Mouse (Mus musculus): ENCODE results near the gene Hist1h4j. TPM values are rescaled to one million over a fixed set of nuclear protein-coding genes. Genes with fewer than 3 reads are reported as not detected.
A peak's percentile ranks its signal among the peaks of the same experiment; 100 is the strongest.
"Not testable (repeated sequence)": the region's sequence is repeated elsewhere in the genome, so short reads cannot be mapped to it uniquely, and the experiment has no call there.

Hist1h4j gene
- polyA plus RNA-seq, 1 experiment from 2014 or later = 0.67 TPM

DNA sequence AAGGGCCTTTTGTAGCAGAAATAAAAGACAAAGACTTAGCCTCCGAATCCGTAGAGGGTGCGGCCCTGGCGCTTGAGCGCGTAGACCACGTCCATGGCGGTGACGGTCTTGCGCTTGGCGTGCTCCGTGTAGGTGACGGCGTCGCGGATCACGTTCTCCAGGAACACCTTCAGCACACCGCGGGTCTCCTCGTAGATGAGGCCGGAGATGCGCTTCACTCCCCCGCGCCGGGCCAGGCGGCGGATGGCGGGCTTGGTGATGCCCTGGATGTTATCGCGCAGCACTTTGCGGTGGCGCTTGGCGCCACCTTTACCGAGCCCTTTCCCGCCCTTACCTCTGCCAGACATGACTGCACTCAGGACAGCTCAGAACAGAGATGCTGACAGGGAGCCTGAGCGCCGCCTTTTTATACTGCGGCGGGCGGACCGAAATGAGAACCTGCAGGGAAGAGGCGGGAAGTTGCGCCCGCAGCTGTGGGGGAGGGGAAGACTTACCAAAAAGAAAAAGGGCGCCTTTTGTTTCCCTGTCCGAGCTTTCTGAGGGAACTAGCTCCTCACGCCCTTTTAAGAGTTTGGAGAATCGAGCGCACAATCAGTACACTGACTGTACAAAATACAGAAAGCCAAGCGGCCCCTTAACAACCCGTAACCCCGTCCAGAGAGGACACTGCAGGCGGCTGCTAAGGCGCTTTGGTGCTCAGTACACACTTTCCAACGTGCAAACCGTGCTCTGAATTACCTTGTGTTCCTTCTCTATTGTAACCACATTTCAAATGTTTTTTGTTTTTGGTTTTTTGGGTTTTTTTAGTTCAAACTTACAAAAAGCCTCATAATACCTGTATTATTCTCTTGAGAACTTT is 15.5 kb downstream of the Hist1h4j start, which contains the start of gene Hist1h4k:
Gene Hist1h4k, minus strand, starts transcription at position 347 of the 859 bp plus-strand sequence.
- H3K4me2 ChIP-seq (ENCODE audit: low read depth, low read length) = peak within 1 kb of the TSS; percentile 74
- not testable (repeated sequence) for H3K9me3 ChIP-seq (replicated peaks; ENCODE audit: control insufficient read depth, low read length); H3K36me3 ChIP-seq (ENCODE audit: control insufficient read depth, insufficient read depth); H3K27me3 ChIP-seq (ENCODE audit: control insufficient read depth, insufficient read depth, low read length)
- peak; percentile 77 for ATAC-seq (replicated peaks; ENCODE audit: extremely low read depth, insufficient read depth, low FRiP score)
- peak within 1 kb of the TSS; percentile 54 for H3K4me3 ChIP-seq (ENCODE audit: low read length)
- WGBS = under 1% methylated on average over 40 of the region's 56 CpGs
- peaks cover 17% of the 10 kb centered on the region for H3K4me1 ChIP-seq (ENCODE audit: control insufficient read depth, insufficient read depth, low read length)
- H3K9ac ChIP-seq (ENCODE audit: low read length) = peak within 1 kb of the TSS; percentile 72
- H3K27ac ChIP-seq (ENCODE audit: low read length) = peak within 1 kb of the TSS; percentile 85

DNA sequence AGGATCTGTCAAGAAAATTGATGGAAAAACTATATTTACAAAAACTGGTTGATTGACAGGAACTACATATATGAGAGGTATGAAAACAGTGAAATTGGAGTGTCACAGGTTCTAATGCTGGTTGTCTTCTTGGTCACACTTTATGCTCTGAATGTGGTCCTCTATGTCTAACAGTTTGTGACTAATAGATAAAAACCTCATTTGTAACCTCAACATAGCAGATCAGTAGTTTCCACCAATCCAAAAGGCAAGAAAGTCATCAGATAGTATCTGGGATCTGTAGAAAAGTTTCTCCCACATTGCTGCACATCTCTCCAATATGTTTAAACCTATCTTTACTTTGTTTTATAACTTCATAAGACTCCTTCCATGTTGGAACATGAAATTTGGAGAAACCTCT is 16.6 kb downstream of the Hist1h4j start:
- Histone ChIP-seq H3K4me2 (ENCODE audit: low read depth, low read length) (no peak overlapping the region), H3K36me3 (ENCODE audit: control insufficient read depth, insufficient read depth) (no peaks in the 10 kb centered on the region)

DNA sequence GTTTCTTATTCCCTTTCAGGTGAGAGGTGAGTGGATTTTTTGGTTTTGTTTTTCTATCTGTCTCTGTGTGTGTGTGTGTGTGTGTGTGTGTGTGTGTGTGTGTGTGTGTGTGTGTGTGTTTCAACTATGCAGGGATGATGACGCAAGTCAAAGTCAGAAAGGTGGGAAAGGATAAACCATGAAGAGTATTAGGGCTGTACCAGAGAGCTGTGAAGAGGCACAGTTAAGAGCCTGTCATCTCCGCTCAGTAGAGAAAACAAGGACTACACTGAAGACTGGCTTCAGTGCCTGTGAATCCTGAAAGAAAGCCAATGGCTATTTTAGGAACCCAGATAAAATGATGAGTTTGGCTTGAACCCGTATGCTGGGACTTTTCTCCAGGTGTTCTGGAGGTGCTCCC is 17.0 kb downstream of the Hist1h4j start:
- H3K36me3 ChIP-seq (ENCODE audit: control insufficient read depth, insufficient read depth) = no peaks in the 10 kb centered on the region
- no peak overlapping the region for H3K4me3 ChIP-seq (ENCODE audit: low read length)
- no peaks in the 10 kb centered on the region for H3K9me3 ChIP-seq (replicated peaks; ENCODE audit: control insufficient read depth, low read length)
- 40% methylated on average over 3 of the region's 3 CpGs for WGBS
- H3K27me3 ChIP-seq (ENCODE audit: control insufficient read depth, insufficient read depth, low read length) = no peaks in the 10 kb centered on the region
- peak overlapping the region; percentile 71; the same call in 1 of the 2 replicates for H3K4me2 ChIP-seq (ENCODE audit: low read depth, low read length)
- no peak for ATAC-seq (replicated peaks; ENCODE audit: extremely low read depth, insufficient read depth, low FRiP score)
- peaks cover 17% of the 10 kb centered on the region for H3K4me1 ChIP-seq (ENCODE audit: control insufficient read depth, insufficient read depth, low read length)
- peak overlapping the region; percentile 41 for H3K27ac ChIP-seq (ENCODE audit: low read length)
- H3K9ac ChIP-seq (ENCODE audit: low read length) = no peak overlapping the region; the same call in 1 of the 2 replicates

More for the DNA sequence above, 16.6 kb downstream of the Hist1h4j start:
- no peak for ATAC-seq (replicated peaks; ENCODE audit: extremely low read depth, insufficient read depth, low FRiP score)
- H3K4me1 ChIP-seq (ENCODE audit: control insufficient read depth, insufficient read depth, low read length) = peaks cover 17% of the 10 kb centered on the region
- H3K9ac ChIP-seq (ENCODE audit: low read length) = peak overlapping the region; percentile 29; the same call in 1 of the 2 replicates
- H3K27me3 ChIP-seq (ENCODE audit: control insufficient read depth, insufficient read depth, low read length) = no peaks in the 10 kb centered on the region
- H3K4me3 ChIP-seq (ENCODE audit: low read length) = no peak overlapping the region
- H3K27ac ChIP-seq (ENCODE audit: low read length) = peak overlapping the region; percentile 41; the same call in 1 of the 2 replicates
- H3K9me3 ChIP-seq (replicated peaks; ENCODE audit: control insufficient read depth, low read length) = no peaks in the 10 kb centered on the region

DNA sequence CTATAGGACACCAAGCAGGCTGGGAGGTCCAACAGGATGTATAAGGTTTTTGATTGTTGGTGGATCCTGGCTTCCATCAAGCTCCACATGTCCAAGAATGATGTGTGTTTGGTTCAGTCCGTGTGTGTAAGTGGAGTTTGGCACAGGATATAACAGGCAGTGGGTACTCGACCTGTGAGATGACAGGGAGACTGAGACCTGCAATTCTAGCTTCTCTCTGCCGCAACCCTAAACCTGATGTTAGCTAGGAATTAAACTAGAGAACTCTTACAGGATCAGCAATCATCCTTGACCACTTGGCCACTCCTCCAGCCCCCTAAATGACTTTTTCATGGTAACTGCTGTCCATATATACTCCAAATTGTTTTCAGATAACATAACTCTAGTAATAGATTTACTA is 17.5 kb downstream of the Hist1h4j start:
- peak overlapping the region; percentile 41 for H3K27ac ChIP-seq (ENCODE audit: low read length)
- peak overlapping the region; percentile 74; the same call in 1 of the 2 replicates for H3K9ac ChIP-seq (ENCODE audit: low read length)
- no peaks in the 10 kb centered on the region for H3K27me3 ChIP-seq (ENCODE audit: control insufficient read depth, insufficient read depth, low read length)
- H3K4me2 ChIP-seq (ENCODE audit: low read depth, low read length) = peak overlapping the region; percentile 71; the same call in 1 of the 2 replicates
- 35% methylated on average over 3 of the region's 3 CpGs for WGBS
- ATAC-seq (replicated peaks; ENCODE audit: extremely low read depth, insufficient read depth, low FRiP score) = no peak
- no peaks in the 10 kb centered on the region for H3K36me3 ChIP-seq (ENCODE audit: control insufficient read depth, insufficient read depth)
- no peak overlapping the region for H3K4me3 ChIP-seq (ENCODE audit: low read length)
- peaks cover 17% of the 10 kb centered on the region for H3K4me1 ChIP-seq (ENCODE audit: control insufficient read depth, insufficient read depth, low read length)
- H3K9me3 ChIP-seq (replicated peaks; ENCODE audit: control insufficient read depth, low read length) = no peaks in the 10 kb centered on the region

DNA sequence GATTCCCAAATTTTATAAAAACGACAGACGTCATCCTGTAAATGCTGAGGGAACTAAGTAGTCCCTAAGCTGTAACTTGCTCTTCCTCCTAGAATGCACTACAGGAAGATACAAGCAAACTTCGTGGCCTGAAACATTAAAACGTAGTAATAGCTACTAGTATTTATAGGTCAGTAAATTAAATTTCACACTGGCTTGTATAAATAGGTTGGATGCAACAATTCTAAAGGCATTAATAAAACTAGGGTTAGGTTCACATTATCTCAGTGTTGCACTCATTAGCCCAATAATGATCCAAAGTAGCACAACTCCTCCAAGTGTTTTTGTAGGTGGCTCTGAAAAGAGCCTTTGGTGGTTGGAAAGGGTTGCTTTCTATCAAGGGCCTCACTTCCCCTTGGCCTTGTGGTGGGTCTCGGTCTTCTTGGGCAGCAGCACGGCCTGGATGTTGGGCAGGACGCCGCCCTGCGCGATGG is 18.2 kb downstream of the Hist1h4j start:
- Histone ChIP-seq H3K9ac (ENCODE audit: low read length) (peak overlapping the region; percentile 74), H3K4me2 (ENCODE audit: low read depth, low read length) (peak overlapping the region; percentile 71), H3K4me1 (ENCODE audit: control insufficient read depth, insufficient read depth, low read length) (peaks cover 15% of the 10 kb centered on the region), H3K9me3 (replicated peaks; ENCODE audit: control insufficient read depth, low read length) (no peaks in the 10 kb centered on the region), H3K27me3 (ENCODE audit: control insufficient read depth, insufficient read depth, low read length) (no peaks in the 10 kb centered on the region), H3K4me3 (ENCODE audit: low read length) (peak overlapping the region; percentile 59), H3K27ac (ENCODE audit: low read length) (peak overlapping the region; percentile 92), H3K36me3 (ENCODE audit: control insufficient read depth, insufficient read depth) (no peaks in the 10 kb centered on the region)
- no peak for ATAC-seq (replicated peaks; ENCODE audit: extremely low read depth, insufficient read depth, low FRiP score)
- 5% methylated on average over 10 of the region's 10 CpGs for WGBS

DNA sequence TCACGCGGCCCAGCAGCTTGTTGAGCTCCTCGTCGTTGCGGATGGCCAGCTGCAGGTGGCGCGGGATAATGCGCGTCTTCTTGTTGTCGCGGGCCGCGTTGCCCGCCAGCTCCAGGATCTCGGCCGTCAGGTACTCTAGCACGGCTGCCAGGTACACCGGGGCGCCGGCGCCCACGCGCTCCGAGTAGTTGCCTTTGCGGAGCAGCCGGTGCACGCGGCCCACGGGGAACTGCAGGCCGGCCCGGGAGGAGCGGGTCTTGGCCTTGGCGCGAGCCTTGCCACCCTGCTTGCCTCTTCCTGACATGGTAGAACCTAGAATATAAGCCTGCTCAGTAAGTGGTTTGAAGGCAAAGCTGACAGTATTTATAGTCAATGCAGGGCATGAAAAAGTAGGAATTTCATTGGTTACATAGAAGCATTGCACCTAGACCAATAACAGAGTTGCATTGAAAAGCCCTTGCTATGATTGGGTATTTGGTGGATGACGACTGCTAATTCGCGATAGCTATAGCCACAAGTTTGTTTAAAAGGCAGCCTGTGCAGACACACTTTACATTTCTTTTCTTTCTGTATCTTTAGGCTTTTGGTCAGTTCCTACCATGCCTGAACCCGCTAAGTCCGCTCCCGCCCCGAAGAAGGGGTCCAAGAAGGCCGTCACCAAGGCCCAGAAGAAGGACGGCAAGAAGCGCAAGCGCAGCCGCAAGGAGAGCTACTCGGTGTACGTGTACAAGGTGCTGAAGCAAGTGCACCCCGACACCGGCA is 18.8 kb downstream of the Hist1h4j start, which contains the start of the genes Hist1h2ak and Hist1h2bn:
Gene Hist1h2ak, minus strand, starts transcription at position 304 of the 762 bp plus-strand sequence.
Gene Hist1h2bn, plus strand, starts transcription at position 600 of the 762 bp plus-strand sequence.
- H3K27ac ChIP-seq (ENCODE audit: low read length) = peak within 1 kb of the TSS; percentile 92
- not testable (repeated sequence) for H3K27me3 ChIP-seq (ENCODE audit: control insufficient read depth, insufficient read depth, low read length); H3K36me3 ChIP-seq (ENCODE audit: control insufficient read depth, insufficient read depth); H3K9me3 ChIP-seq (replicated peaks; ENCODE audit: control insufficient read depth, low read length)
- peak within 1 kb of the TSS; percentile 75 for H3K9ac ChIP-seq (ENCODE audit: low read length)
- peaks cover 15% of the 10 kb centered on the region for H3K4me1 ChIP-seq (ENCODE audit: control insufficient read depth, insufficient read depth, low read length)
- under 1% methylated on average over 35 of the region's 50 CpGs for WGBS
- peak within 1 kb of the TSS; percentile 71 for H3K4me2 ChIP-seq (ENCODE audit: low read depth, low read length)
- ATAC-seq (replicated peaks; ENCODE audit: extremely low read depth, insufficient read depth, low FRiP score) = peak; percentile 90
- H3K4me3 ChIP-seq (ENCODE audit: low read length) = peak within 1 kb of the TSS; percentile 59

DNA sequence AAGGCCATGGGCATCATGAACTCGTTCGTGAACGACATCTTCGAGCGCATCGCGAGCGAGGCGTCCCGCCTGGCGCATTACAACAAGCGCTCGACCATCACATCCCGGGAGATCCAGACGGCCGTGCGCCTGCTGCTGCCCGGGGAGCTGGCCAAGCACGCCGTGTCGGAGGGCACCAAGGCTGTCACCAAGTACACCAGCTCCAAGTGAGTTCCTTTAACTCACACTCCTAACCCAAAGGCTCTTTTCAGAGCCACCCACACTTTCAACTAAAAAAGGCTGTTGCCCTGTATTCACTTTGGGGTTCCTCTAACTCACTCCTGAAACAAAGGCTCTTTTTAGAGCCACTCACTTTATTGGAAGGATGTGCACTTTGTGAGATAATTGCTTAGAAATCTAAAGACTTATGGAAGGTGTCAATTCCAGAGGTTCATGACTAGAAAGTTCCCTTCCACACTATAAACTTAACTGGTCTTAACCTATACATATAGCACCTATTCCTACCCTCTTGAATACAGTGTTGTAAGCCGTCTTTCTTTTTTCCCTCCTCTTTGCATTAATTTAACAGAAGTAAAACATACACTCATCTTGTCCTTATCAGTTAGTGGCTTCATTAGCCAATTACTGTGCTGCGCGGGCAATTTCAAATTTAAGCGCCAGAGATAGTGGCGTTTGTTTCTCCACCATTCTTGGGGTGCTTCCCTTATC is 19.6 kb downstream of the Hist1h4j start:
- peak; percentile 5 for ATAC-seq (replicated peaks; ENCODE audit: extremely low read depth, insufficient read depth, low FRiP score)

DNA sequence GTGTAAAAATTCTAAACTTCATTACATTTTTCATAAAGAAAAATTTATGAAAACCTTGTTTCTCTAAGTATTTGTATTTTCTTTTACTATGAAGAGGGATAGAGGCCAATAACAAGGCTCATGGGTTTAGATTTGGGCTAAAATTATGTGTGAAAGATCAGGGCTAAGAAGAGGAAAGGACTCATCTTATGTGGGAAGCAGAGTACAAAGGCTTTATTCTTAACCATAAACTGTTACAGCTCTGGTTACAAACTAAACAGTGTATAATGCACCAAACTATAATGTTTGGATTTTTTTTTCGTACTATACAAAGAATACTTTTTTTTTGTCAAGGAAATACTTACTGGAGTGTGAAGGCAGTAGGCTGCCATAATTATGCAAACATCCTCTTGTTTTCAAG is 20.8 kb downstream of the Hist1h4j start:
- 69% methylated on average over 1 of the region's 1 CpGs for WGBS
- Histone ChIP-seq H3K4me3 (ENCODE audit: low read length) (no peak overlapping the region), H3K4me1 (ENCODE audit: control insufficient read depth, insufficient read depth, low read length) (peaks cover 13% of the 10 kb centered on the region), H3K27ac (ENCODE audit: low read length) (no peak overlapping the region), H3K27me3 (ENCODE audit: control insufficient read depth, insufficient read depth, low read length) (no peaks in the 10 kb centered on the region), H3K4me2 (ENCODE audit: low read depth, low read length) (peak overlapping the region; percentile 47), H3K9me3 (replicated peaks; ENCODE audit: control insufficient read depth, low read length) (no peaks in the 10 kb centered on the region), H3K36me3 (ENCODE audit: control insufficient read depth, insufficient read depth) (no peaks in the 10 kb centered on the region), H3K9ac (ENCODE audit: low read length) (no peak overlapping the region; the same call in 1 of the 2 replicates)
- no peak for ATAC-seq (replicated peaks; ENCODE audit: extremely low read depth, insufficient read depth, low FRiP score)

More for the DNA sequence above, 19.6 kb downstream of the Hist1h4j start:
- Histone ChIP-seq H3K27ac (ENCODE audit: low read length) (peak overlapping the region; percentile 92), H3K4me3 (ENCODE audit: low read length) (peak overlapping the region; percentile 59), H3K4me1 (ENCODE audit: control insufficient read depth, insufficient read depth, low read length) (peaks cover 13% of the 10 kb centered on the region), H3K9ac (ENCODE audit: low read length) (peak overlapping the region; percentile 75), H3K4me2 (ENCODE audit: low read depth, low read length) (peak overlapping the region; percentile 71)
- under 1% methylated on average over 22 of the region's 26 CpGs for WGBS
- H3K9me3 ChIP-seq (replicated peaks; ENCODE audit: control insufficient read depth, low read length); H3K27me3 ChIP-seq (ENCODE audit: control insufficient read depth, insufficient read depth, low read length); H3K36me3 ChIP-seq (ENCODE audit: control insufficient read depth, insufficient read depth): not testable (repeated sequence)
